Mouse (Mus musculus) thymus, postnatal 4 days (tissue): Measurements from ENCODE around the gene Rps6kb1.
A peak's percentile ranks its signal among the peaks of the same experiment; 100 is the strongest.

Source experiments
- DNase-seq: peaks from one replicate; pipeline ENCODE4 v3.0.0; 2021

The Rps6kb1 gene

DNA sequence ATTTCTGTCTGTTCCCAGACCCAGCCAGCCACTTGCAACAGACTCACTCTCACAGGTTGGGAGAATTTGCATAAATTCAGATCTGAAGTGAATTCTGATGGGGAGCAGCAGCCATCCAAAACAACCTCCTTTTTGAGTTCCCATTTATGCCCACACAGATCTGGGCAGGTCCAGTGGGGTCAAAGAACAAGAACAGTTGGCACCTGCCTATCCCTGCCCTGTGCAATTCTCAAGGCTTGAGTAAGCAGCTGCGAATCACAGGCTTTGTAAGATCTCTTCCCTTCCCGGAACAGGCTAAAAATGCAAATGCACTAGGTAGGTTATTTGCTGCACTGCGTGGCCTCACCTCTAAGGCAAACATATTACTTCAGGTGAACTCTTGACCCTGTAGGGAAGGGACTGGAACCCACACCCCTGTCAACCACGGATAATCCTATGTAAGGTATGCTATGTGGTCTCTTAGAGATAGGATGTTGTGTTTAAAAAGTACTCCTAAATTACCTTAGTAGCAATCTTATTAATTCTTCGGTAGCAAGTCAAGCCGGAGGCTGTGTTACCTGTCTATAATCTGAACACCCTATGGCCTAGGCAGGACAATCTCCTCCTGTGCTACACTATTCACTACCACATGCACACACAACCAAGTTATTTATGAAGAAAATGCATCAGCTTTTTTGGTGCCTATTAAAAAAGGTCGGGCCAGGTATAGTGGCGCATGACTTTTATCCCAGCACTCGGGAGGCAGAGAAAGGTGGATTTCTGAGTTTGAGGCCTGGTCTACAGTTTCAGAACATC lies 35.9 kb upstream of the Rps6kb1 start:
- DNase-seq = no peak

DNA sequence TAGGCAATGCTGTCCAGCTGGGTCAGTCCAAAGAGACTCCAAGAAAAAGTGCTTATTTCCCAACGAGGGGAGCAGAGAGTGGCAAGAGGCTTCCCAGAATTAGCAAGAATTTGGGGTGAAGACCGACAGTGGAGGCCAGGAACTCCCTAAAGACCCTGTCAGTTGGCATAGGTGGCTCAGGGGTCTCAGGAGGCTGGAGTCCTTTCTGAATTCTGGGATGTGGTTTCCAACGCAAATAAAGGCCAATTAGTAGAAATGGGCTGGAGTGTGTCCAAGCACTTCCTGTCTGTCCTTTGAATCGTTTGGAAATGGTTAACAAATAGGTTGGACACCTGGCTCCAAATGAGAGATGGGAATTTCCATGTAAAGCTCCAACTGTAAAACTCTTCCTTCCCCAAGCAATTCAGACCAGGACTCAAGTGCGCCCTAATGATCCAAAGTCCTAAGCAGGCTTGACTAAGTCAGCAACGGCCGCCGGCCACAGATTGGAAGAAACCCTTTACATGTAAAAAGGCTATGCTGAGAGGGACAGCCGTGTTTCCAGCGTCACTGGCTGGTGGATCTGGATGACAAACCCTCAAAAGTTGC lies 35.2 kb upstream of the Rps6kb1 start:
- no peak for DNase-seq

DNA sequence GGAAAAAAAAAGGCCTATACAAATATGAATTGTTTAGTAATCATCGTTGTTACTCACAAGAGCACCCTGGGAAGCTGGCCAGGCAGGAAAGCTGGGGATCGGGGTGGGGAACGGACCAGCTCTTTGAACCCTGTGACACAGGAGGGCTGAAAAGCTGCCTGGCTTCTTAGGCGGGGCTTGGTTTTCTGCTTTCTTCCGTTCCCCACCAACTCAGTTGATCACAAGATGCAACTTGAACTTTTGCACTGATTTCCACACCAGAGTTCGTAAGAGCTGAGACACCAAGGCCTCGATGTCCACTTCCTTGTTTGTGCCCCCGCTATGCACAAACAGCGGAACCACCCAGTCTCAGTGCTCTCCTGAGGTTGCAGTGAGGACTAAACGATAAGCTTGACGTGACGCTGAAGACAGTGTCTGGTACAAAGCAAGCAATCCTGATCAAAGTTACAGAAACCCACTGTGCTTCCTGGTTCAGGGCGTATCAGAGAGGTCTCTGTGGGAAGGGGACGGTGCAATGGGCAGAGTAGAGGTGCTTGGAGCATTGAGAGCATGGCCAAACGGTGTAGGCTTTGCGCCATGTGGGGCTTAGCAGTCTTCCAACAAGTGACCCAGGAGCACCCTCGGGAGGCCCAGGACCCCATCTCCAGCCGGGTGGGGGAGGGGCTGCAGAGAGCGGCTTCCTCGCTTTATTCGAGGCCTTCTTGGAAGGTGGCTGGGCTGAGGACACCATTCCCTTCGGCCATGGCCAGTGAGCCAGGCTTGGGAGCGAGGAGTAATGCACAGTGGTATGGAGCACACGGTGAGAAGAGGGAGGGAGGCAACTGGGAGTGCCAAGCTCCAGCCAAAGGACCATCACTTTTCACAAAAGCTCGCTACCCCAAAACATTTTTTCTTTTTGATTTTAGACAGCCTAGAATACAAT lies 34.5 kb upstream of the Rps6kb1 start:
- peak; percentile 66 for DNase-seq

DNA sequence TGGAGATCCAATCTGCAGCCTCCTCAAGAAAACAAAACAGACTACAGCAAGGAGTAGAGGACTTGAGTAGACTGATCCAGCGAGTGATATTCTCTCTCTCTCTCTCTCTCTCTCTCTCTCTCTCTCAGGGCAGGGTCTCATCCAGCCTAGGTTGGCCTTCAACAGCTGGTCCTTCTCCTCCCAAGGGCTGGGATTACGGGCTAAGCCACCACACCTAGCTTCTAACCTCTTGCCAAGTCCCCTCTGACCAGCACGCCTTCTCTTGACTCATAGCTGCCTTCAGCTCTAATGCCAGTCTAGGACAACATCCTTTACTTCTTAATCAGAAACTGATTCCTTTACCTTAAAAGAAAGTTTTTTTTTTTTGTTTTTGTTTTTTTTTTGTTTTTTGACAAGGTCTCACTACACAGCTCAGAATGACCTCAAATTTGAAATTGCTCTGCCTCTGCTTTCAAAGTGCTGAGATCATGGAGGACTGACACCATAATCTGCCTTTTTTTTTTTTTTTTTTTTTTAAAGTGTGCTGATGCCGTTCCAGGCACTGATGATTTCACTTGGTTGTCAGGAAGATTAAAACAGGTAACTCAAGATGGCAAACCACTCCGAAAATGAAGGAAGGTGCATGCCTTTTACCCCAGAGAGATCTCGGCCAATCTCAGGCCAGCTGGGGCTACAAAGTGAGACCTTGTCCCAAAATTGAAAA lies 33.7 kb upstream of the Rps6kb1 start:
- no peak for DNase-seq

DNA sequence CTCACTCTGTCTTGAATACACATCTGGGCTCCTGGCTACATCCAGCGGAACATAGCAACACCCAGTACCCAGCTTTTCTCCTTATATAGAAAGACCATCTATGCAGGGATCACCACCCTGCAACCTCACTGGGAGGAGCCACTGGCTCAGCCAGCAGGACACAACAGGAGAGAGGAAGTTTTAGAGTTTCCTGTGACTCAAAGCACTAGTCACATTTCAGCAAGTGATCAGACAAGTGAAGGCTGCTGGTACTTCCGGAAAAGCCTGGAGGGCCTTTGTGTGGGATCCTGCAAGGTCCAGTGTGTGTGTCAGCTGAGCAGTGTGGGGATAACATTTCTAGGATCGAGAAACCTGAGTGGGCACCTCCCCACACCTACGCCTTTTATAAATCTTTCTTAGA lies 32.6 kb upstream of the Rps6kb1 start:
- DNase-seq = no peak

DNA sequence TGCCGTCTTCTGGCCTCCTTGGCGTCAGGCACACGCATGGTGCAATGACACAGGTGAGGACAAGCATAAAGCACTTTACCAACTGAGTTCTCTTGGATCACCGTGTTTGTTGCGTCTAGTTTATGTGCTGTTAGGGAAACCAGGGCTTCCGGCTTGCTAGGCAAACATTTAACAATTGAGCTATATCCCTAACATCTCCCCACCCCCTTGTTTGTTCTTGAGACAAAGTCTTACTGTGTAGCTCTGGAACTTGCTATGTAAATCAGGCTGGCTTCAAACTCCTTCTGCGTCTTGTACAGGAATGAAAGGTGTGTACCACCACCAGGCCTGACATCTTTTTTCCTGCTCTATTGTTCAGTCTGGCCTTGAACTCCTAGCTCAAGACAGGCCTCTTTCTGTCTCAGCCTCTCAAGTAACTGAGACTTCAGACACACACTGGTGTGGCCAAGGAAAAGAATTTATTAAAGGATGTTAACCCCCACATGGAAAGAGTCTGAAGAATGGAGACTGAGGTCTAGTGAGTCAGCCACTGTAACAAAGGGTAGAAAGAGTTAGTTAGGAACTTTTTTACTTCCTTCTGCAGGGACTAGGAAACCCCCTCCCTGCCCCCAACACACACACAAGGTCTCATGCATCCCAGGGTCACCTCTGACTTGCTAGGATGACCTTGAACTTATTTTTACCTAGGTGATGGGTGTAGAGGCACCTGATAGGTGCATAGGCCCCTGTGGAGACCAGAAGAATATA lies 31.2 kb upstream of the Rps6kb1 start:
- no peak for DNase-seq

DNA sequence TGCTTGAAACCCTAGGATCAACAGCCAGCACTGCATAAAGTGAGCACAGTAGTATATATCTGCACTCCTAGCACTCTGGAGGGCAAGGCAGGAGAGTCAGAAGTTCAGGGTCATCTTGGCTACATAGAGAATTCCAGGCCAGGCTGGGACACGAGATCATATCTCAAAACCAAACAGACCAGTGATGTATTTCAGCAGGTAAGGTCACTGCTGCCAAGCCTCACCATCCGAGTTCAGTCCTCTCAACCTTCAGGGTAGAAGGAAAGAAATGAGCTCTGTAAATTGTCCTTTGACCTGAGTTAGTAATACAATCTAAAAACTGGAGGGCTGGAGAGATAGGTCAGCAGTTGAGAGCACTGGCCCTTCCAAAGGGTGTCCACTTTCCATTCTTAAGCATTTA lies 29.8 kb upstream of the Rps6kb1 start:
- no peak for DNase-seq

DNA sequence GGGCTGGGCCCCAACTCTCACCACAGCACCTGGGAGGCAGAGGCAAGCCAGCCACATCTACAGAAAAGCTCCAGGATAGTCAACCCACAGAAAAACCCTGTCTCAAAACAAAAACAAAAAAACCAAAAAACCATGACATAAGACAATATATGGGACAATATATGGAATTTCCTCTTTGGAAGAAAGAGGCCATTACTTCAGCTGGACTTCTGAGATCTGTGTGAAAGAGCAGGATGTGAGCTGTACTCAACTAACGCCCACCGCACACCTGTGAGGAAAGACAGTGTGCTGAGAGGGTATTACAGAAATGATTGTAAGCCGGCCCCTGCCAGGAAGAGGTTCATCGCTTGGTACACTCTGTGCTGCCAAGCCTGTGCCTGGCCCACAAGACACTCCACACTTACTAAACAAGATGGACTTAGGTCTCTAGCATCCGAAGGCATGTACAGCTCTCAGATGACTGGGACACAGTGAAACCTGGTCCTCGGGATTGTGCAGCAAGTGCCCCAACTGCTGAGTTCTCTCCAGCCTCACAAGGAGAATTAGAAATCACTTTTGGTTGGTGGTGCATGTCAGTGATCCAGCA lies 29.1 kb upstream of the Rps6kb1 start:
- peak; percentile 62 for DNase-seq

DNA sequence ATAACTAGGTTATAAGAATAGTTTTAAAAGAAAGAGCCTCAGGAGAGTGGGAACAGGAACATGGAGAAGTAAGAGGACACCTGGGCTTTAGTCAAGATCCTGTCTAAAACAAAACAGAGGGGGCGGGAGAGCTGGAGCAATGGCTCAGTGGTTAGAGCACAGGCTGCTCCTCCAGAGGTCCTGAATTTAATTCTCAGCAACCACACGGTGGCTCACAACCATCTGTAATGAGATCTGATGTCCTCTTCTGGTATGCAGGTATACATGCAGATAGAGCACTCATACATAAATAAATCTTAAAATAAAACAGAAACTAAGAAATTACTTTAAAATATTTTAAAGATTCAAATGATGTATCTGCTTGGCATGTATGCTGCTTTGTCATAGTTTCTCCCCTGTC lies 28.0 kb upstream of the Rps6kb1 start:
- no peak for DNase-seq

DNA sequence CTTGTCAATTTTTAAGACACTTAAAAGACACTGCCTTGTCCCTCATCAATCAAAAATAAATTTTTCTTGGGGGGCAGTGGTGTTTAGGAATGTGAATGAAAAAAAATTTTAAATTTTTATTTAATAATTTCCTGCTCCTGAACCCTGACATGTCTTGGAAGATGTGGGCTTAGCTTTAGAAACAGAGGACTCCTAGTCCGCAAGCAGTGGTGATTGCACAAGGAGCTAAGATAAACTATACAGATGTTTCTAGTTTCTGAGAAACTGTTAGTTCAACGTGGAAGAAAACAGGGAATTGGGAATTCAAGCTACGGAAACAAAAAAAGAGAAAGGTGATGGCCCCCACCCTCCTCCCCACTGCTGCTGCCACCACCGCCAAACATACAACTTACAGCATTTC lies 27.3 kb upstream of the Rps6kb1 start:
- no peak for DNase-seq

DNA sequence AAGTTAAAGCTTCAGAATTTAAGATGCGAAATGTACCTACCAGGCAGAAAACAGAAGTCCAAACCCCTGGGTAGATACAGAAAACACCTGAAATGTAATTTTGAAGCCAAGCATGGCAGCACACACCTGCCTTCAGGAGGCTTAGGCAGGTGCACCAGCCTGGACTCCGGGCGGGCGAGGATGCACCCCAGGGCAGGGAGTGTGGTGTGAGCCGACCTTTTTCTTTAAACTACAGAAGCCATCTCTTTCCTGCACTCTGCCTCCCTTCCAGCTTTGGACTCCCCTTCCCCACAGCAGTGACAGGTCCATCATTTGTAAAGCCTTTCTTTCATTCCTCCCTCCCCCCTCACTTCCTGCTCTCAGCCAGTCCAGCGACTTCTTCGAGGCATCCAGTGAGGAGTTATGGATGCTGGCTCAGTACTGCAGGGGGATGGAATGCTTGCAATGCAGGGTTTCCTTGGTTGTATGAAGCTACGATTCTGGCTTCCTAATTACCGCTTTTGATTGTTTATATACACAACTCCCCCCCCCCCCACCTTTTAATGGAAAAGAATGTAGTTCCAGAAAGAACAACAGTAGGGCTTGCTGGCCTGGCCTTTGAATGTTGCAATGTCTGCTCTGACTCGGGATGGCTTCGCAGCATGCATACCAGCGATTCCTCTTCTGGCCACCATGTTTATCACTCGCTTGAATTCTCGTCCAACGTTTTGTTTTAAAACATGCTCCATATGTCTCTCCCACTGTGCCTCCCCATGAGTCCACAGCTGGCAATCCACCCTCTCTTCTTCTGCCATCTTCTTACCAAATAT lies 26.6 kb upstream of the Rps6kb1 start:
- no peak for DNase-seq

DNA sequence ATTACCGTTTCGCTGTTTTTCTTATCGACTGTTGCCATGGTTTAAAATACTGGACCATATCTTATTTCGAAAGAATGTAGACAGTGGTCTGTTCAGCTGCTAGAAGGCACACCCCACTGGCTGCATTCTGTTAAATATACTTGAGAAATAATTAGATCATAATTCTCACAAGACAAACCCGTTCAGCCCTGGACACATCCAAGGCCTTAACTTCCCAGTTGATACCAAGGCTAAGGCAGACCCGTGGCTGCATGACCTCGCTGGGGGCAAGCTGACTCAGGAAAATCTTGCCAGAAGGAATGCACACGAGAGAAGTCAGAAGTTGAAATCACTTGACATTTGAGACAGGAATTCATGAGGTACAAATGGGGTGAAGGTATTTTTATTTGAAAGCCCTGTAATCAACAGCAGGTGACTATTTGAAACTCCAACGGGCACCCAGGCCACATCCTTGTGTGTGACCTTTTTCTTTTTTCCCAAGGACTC lies 25.7 kb upstream of the Rps6kb1 start:
- DNase-seq = no peak

DNA sequence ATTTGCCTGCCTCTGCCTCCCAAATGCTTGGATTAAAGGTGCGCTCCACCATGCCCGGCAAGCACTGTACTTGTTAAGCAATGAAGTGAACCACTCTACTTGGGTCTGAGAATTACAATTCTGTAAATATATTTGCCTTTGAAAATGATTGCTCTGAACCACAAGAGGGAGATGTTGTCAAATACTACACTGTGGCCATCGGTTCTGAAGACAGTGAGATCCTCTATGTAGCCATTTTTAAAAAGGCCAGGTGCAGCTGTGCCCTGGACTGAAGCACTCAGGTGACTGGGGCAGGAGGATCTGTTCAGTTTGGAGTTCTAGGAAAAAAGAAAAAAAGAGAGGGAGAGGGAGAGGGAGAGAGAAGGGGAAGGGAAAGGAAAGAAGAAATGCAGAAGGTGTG lies 23.8 kb upstream of the Rps6kb1 start:
- no peak for DNase-seq

DNA sequence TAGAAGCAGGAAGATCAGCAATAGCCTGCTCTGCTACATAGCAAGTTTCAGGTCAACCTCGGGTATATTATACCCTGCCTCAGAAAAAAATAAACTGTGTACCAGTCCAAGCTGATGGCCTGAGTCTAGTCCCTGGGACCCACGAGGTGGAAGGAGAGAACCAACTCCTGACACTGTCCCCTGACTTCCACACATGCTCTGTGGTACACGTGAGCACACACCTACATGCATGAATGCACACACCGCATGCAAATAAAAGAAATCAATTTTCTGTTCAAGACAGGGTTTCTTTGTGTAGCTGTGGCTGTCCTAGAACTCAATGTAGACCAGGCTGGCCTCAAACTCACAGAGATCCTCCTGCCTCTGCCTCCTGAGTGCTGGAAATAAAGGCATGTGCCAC lies 13.7 kb upstream of the Rps6kb1 start:
- DNase-seq = no peak

DNA sequence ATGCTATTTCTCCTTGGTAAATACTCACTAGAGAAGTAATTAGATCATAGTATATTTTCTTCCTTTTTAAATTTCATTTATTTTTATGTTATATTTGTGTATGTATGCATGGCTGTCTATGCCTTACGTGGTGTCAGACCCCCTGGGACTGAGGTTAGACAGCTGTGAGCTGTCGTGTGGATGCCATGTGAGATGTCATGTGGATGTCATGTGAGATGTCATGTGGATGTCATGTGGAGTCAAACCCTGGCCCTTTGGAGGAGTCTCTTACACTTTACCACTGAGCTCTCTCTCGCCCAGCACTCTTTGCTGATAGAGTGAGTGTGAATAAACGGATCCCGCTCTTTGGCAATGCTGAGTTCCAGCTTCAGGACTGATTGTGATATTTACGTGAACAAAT lies 8.9 kb upstream of the Rps6kb1 start:
- no peak for DNase-seq

DNA sequence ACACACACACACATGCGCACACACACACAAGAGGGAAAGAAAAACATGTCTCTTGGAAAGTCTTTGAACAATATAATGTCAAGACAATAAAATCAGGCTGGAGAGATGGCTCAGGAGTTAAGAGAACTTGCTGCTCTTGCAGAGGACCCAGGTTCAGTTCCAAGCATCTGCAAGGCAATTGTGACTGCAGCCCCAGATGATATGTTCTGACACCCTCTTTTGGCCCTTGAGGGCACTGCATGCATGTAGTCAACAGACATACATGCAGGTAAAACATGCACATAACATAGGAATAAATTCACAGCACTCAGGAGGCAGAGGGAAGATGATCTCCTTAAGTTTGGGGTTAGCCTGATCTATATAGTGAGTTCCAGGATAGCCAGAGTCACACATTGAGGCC lies 2.8 kb upstream of the Rps6kb1 start:
- peak; percentile 64 for DNase-seq

DNA sequence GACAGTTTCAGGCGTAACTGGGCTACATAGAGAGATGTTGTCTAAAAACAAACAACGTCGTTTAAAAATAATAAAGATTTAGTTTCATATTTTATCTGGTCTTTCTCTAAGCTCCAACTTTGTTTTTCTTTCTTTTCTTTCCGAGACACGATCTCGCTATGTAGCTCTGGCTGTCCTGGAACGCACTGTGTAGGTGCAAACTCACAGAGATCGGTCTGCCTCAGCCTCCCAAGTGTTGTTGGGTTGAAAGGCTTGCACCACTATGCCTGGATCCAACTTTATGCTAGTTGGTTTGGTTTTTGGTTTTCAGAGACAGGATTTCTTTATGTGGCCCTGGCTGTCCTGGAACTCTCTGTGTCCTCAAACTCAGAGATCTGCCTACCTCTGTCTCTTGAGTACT lies 951 bp upstream of the Rps6kb1 start:
- no peak for DNase-seq

DNA sequence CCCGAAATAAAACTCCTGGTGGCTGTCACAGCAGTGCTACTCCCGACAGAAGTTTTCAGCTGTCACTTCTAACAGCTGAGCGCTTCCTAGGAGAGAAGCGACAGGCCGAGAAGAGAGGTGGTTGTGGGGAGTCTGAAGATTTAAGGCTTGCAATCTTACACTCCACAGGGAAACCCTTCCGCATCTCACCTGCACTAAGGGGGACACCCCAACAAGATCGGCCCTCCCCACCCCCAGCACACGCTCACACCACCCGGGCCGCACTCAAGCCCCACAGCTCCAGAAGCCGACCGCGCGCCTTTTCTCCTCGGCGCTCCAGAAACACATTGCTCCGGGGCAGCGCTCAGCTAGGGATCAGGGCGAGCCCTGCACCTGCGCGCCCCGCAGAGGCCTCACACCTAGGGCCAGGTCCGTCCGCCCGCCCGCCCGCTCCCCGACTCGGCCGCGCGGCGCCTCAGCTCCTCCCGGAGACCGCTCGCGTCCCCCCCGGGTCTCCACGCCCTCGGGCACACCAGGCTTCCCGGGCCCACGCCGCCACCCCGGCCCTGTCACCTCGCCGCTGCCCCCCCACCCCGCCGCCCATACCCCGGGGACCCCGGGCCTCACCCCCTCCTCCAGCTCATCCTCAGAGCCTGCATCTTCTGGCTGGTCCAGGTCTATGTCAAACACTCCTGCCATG lies 506 bp downstream of the Rps6kb1 start:
- DNase-seq = no peak

DNA sequence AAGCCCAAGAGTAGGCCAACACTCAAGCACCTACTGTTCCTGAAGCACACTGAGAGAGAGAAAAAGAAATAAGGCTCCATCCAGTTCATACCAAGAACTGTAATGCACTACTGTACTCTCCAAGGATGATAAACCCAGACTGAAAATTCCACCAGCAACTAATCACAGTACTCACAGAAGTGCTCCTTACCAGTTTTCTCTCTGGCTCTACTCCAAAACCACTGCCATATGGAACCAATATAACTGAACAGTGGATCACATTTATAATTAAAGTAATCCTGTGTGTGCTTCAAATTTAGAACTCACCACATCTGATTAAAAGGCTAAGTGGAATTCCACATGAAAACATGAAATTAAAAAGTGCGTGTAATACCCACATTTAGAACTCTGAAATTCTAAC lies 1.8 kb downstream of the Rps6kb1 start:
- no peak for DNase-seq

DNA sequence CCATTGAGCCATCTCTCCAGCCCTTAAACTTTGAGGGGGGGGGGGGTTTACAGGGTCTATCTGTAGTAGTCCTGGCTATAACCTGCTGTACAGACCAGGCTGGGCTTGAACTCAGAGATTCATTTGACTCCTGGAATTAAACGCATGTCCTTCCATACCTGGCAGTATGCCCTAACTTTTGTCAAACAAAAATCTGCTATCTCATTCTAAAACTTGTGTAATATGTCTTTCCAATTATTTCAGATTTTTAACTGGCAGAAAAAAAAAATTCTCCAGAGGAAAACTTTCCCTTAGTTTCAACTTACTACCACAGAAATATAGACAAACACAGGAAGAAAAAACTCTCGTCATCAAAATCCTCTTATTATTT lies 4.1 kb downstream of the Rps6kb1 start:
- DNase-seq = no peak
